Mouse (Mus musculus) mouse trophoblast stem cell (cell line): ENCODE data around the gene Nhlh2.

Experiments
- in situ Hi-C, 2 experiments: fragments of 300-500 bp; cut with MseI, MboI; formaldehyde crosslinking; loops; 2 replicates in 1 of 2; 3 replicates in 1 of 2; pipeline ENCODE4 v1.15.1; 2025

Nhlh2 gene

GRCm38 (mm10) chr3:102009926-102010381 lies at the start of gene Nhlh2:
Gene Nhlh2 (plus strand): TSS chr3:102010076.
- in situ Hi-C loops, result no loop called here

- in situ Hi-C loops, result no loop called here
Observed at GRCm38 (mm10) chr3:101961146-101961835, 48.6 kb upstream of the Nhlh2 start.

- in situ Hi-C loops, result no loop called here
Observed at GRCm38 (mm10) chr3:101963501-101963900, 46.4 kb upstream of the Nhlh2 start.

GRCm38 (mm10) chr3:101964352-101964751 lies 45.5 kb upstream of the Nhlh2 start:
- in situ Hi-C loops, result no loop called here

- in situ Hi-C loops, result no loop called here
Observed at GRCm38 (mm10) chr3:101966825-101967558, 42.9 kb upstream of the Nhlh2 start.

GRCm38 (mm10) chr3:101975337-101975736 lies 34.5 kb upstream of the Nhlh2 start:
- in situ Hi-C loops, result no loop called here

- in situ Hi-C loops, result no loop called here
Observed at GRCm38 (mm10) chr3:101978299-101978994, 31.4 kb upstream of the Nhlh2 start.

- in situ Hi-C loops, result no loop called here
Observed at GRCm38 (mm10) chr3:101983917-101984316, 26.0 kb upstream of the Nhlh2 start.

GRCm38 (mm10) chr3:101985634-101986033 lies 24.2 kb upstream of the Nhlh2 start:
- in situ Hi-C loops, result no loop called here

- in situ Hi-C loops, result no loop called here
Observed at GRCm38 (mm10) chr3:101990136-101990535, 19.7 kb upstream of the Nhlh2 start.

- in situ Hi-C loops, result no loop called here
Observed at GRCm38 (mm10) chr3:101990995-101991516, 18.8 kb upstream of the Nhlh2 start.

GRCm38 (mm10) chr3:101997851-101998250 lies 12.0 kb upstream of the Nhlh2 start:
- in situ Hi-C loops, result no loop called here

GRCm38 (mm10) chr3:102010681-102011317 lies 923 bp downstream of the Nhlh2 start:
- in situ Hi-C loops, result no loop called here

GRCm38 (mm10) chr3:102011318-102012075 lies 1.6 kb downstream of the Nhlh2 start:
- in situ Hi-C loops, result no loop called here

GRCm38 (mm10) chr3:102012076-102012610 lies 2.3 kb downstream of the Nhlh2 start:
- in situ Hi-C loops, result no loop called here

GRCm38 (mm10) chr3:102012611-102013211 lies 2.8 kb downstream of the Nhlh2 start:
- in situ Hi-C loops, result no loop called here

GRCm38 (mm10) chr3:102020604-102021003 lies 10.7 kb downstream of the Nhlh2 start:
- in situ Hi-C loops, result no loop called here

- in situ Hi-C loops, result no loop called here
Observed at GRCm38 (mm10) chr3:102022721-102023120, 12.8 kb downstream of the Nhlh2 start.

- in situ Hi-C loops, result no loop called here
Observed at GRCm38 (mm10) chr3:102023337-102023736, 13.5 kb downstream of the Nhlh2 start.

GRCm38 (mm10) chr3:102023829-102024228 lies 14.0 kb downstream of the Nhlh2 start:
- in situ Hi-C loops, result no loop called here
